Mouse (Mus musculus): ENCODE data around the gene Gigyf1. TPM values are rescaled to one million over a fixed set of nuclear protein-coding genes. Genes with fewer than 3 reads are reported as not detected.

The Gigyf1 gene
- polyA plus RNA-seq, 1 experiment from 2014 or later: 19.4 TPM

DNA sequence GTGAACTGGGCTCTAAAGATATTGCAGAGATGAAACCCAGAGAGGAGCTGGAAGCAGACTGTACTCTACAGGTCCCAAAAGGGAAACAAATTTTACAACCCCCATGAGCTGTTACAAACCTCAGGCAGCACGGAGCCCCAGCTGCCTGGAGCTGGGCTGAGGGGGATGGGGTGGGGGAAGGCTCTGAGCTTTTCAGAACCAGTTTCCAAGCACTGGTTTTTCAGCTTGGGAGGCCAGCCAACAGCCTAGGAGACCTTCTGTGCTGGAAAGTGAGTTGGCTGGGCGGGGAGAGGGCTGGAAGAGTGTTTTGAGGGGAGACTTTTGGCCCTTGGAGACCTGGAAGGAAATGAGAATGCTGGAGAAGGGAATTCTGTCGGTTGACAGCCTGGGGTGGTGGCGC lies 26.8 kb upstream of the Gigyf1 start:
- no peak overlapping the region for H3K4me2 ChIP-seq (ENCODE audit: low read length)
- no peaks in the 10 kb centered on the region for H3K36me3 ChIP-seq (ENCODE audit: control insufficient read depth, insufficient read depth, low read length)
- H3K4me3 ChIP-seq (ENCODE audit: low read depth, low read length): no peak overlapping the region
- H3K4me1 ChIP-seq (ENCODE audit: control insufficient read depth, insufficient read depth, low read length): no peaks in the 10 kb centered on the region
- no peaks in the 10 kb centered on the region for H3K9me3 ChIP-seq (replicated peaks; ENCODE audit: control insufficient read depth, low read length, poor library complexity, severe bottlenecking)
- no peak overlapping the region for H3K9ac ChIP-seq (ENCODE audit: low read depth, low read length)
- H3K27ac ChIP-seq (ENCODE audit: low read length): no peak overlapping the region
- ATAC-seq: no peak
- WGBS: 67% methylated on average over 4 of the region's 4 CpGs
- no peaks in the 10 kb centered on the region for H3K27me3 ChIP-seq (ENCODE audit: control insufficient read depth, insufficient read depth, low read depth, low read length)

DNA sequence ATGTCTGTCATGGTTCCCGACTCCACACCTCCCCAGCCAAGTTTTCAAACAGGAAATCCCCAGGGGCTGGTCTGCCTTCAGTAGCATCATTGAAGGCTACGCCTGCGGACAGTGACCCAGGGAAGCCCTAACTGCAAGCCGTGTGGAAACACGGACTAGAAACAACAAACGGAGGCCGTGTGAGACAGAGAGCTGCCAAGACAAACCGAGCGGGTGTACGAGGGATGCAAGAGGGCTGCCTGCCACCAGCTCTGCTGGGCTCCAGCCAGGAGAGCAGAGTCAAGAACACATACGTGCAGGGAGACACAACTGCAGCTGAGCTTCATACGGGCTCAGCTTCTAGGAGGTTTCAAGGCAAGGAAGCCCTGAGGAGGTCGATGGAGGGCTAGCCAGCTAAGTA lies 24.5 kb upstream of the Gigyf1 start:
- ATAC-seq: no peak

DNA sequence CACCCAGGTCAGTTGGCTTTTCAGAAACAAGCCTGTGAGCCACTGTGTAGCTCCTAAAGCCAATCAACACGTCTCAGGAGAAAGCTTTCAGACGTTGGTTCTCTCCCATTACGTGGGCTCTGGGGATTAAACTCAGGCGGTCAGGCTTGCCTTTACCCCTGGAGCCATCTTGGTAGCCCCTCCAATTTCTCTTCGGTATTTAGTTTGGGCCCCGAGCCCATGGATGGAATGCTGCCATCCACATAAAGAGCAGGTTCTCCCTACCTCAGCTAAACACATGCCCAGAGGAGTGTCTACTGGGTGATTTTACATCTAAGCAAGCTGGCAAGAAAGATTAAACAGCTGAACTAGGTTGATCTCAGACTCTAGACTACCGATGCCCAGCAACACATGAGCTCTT lies 18.2 kb upstream of the Gigyf1 start:
- Histone ChIP-seq H3K36me3 (ENCODE audit: control insufficient read depth, insufficient read depth, low read length) (no peaks in the 10 kb centered on the region), H3K27me3 (ENCODE audit: control insufficient read depth, insufficient read depth, low read depth, low read length) (no peaks in the 10 kb centered on the region), H3K4me2 (ENCODE audit: low read length) (no peak overlapping the region), H3K9me3 (replicated peaks; ENCODE audit: control insufficient read depth, low read length, poor library complexity, severe bottlenecking) (no peaks in the 10 kb centered on the region), H3K27ac (ENCODE audit: low read length) (no peak overlapping the region), H3K9ac (ENCODE audit: low read depth, low read length) (no peak overlapping the region), H3K4me3 (ENCODE audit: low read depth, low read length) (no peak overlapping the region), H3K4me1 (ENCODE audit: control insufficient read depth, insufficient read depth, low read length) (peaks cover 12% of the 10 kb centered on the region)
- no peak for ATAC-seq
- WGBS: 92% methylated on average over 7 of the region's 7 CpGs

More for the DNA sequence above, 24.5 kb upstream of the Gigyf1 start:
- Histone ChIP-seq H3K9me3 (replicated peaks; ENCODE audit: control insufficient read depth, low read length, poor library complexity, severe bottlenecking) (no peaks in the 10 kb centered on the region), H3K27me3 (ENCODE audit: control insufficient read depth, insufficient read depth, low read depth, low read length) (no peaks in the 10 kb centered on the region), H3K36me3 (ENCODE audit: control insufficient read depth, insufficient read depth, low read length) (no peaks in the 10 kb centered on the region), H3K4me2 (ENCODE audit: low read length) (no peak overlapping the region), H3K27ac (ENCODE audit: low read length) (no peak overlapping the region), H3K4me1 (ENCODE audit: control insufficient read depth, insufficient read depth, low read length) (no peaks in the 10 kb centered on the region), H3K9ac (ENCODE audit: low read depth, low read length) (no peak overlapping the region), H3K4me3 (ENCODE audit: low read depth, low read length) (no peak overlapping the region)
- 82% methylated on average over 13 of the region's 13 CpGs for WGBS

DNA sequence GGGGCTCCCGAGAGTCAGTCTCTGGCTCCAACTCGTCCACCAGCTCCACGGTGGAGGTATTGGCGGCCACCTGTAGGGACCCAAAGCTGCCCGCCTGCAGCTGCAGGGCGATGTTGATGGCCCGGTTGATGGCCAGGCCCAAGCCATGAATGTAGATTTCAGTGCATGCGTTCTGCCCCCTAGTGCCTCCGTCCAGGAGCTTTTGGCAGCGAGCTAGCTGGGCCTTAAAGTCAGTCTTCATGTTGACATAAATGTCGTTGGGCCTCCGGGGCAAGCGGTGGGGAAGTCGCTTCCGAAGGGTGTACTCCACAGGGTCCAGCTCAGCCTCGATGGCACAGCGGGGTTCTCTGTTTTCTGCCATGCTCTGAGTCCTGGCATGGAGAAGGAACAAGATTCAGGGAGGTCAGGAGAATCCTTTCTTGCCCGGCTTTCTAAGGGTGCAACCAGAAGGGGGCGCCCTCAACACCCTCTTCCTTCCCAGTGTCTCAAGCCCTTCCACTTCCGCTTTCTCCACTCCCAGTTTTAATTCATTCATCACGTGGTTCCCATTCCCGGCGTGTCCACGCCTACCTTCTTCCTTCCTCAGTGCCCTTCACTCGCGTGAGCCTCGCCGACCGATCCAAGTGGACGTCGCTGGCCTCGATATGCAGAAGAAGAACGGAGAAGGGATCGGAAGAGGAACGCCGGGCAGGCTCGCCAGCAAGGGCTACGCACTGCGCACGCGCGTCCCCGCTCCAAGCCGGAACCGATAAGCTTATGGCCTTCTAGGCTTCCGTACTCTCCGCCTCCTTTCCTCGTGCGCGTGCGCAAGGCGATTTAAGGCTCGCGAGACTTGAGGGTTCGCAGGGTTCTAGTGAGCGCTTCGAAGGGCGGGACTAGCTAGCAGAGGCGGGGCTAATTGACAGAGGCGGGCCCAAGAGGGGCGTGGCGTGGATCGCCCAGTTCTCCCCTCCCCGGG lies 16.4 kb upstream of the Gigyf1 start, which contains the start of gene Pop7:
Gene Pop7, minus strand, starts transcription at position 810 of the 958 bp plus-strand sequence.
- Histone ChIP-seq H3K36me3 (ENCODE audit: control insufficient read depth, insufficient read depth, low read length) (no peaks in the 10 kb centered on the region), H3K4me2 (ENCODE audit: low read length) (peak within 1 kb of the TSS; percentile 92), H3K9ac (ENCODE audit: low read depth, low read length) (peak within 1 kb of the TSS; percentile 76), H3K4me3 (ENCODE audit: low read depth, low read length) (peak within 1 kb of the TSS; percentile 55), H3K27ac (ENCODE audit: low read length) (peak within 1 kb of the TSS; percentile 95), H3K9me3 (replicated peaks; ENCODE audit: control insufficient read depth, low read length, poor library complexity, severe bottlenecking) (no peaks in the 10 kb centered on the region), H3K27me3 (ENCODE audit: control insufficient read depth, insufficient read depth, low read depth, low read length) (no peaks in the 10 kb centered on the region), H3K4me1 (ENCODE audit: control insufficient read depth, insufficient read depth, low read length) (peaks cover 12% of the 10 kb centered on the region)
- peak; percentile 95 for ATAC-seq
- 1% methylated on average over 64 of the region's 64 CpGs for WGBS

DNA sequence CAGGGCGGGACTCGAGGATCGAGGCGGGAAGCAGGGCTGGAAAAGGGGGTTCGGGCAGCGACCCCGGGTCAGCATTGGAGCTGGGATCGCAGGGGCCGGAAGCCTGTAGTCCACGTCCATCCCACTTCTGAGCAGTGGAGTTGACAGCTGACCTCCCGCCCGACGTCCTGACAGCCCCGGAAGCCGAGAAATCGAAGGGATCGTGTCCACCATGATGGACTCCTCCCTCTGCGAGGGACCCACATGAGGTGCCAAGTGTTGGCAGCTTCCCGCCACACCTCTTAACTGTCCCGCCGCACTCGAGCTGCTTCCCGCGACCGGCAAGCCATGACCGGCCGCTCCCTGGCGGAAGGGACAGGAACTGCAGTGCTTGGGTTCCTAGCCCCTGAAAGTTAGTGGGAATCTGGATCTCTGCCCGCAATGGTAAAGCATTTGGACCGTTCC lies 15.7 kb upstream of the Gigyf1 start:
- no peaks in the 10 kb centered on the region for H3K36me3 ChIP-seq (ENCODE audit: control insufficient read depth, insufficient read depth, low read length)
- peak overlapping the region; percentile 95 for H3K27ac ChIP-seq (ENCODE audit: low read length)
- H3K4me2 ChIP-seq (ENCODE audit: low read length): peak overlapping the region; percentile 56
- H3K9ac ChIP-seq (ENCODE audit: low read depth, low read length): peak overlapping the region; percentile 67
- 0% methylated on average over 30 of the region's 30 CpGs for WGBS
- peak; percentile 83 for ATAC-seq
- H3K4me3 ChIP-seq (ENCODE audit: low read depth, low read length): peak overlapping the region; percentile 55
- peaks cover 12% of the 10 kb centered on the region for H3K4me1 ChIP-seq (ENCODE audit: control insufficient read depth, insufficient read depth, low read length)
- no peaks in the 10 kb centered on the region for H3K27me3 ChIP-seq (ENCODE audit: control insufficient read depth, insufficient read depth, low read depth, low read length)
- no peaks in the 10 kb centered on the region for H3K9me3 ChIP-seq (replicated peaks; ENCODE audit: control insufficient read depth, low read length, poor library complexity, severe bottlenecking)

DNA sequence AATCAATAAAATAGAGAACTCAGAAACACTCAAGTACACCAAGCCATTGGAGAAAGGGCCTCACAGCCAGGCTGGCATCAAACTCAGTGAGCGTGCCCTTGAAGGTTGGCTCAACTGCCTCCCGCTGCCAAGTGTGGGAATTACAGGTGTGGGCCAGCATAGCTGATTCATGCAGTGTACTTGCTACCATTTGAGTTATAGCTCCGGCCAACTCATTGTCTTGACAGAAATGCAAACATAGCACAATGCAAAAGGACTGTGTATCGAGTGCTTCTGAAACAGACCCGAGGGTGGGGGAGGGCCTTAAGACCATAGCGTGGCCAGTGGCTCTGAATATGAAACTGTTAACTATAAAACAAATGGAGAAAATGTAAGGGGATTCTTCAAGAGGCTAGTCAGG lies 14.3 kb upstream of the Gigyf1 start:
- 81% methylated on average over 6 of the region's 6 CpGs for WGBS
- no peak overlapping the region for H3K27ac ChIP-seq (ENCODE audit: low read length)
- no peak overlapping the region for H3K4me2 ChIP-seq (ENCODE audit: low read length)
- no peaks in the 10 kb centered on the region for H3K27me3 ChIP-seq (ENCODE audit: control insufficient read depth, insufficient read depth, low read depth, low read length)
- H3K36me3 ChIP-seq (ENCODE audit: control insufficient read depth, insufficient read depth, low read length): no peaks in the 10 kb centered on the region
- H3K9ac ChIP-seq (ENCODE audit: low read depth, low read length): no peak overlapping the region
- peaks cover 12% of the 10 kb centered on the region for H3K4me1 ChIP-seq (ENCODE audit: control insufficient read depth, insufficient read depth, low read length)
- H3K4me3 ChIP-seq (ENCODE audit: low read depth, low read length): no peak overlapping the region
- no peak for ATAC-seq
- H3K9me3 ChIP-seq (replicated peaks; ENCODE audit: control insufficient read depth, low read length, poor library complexity, severe bottlenecking): no peaks in the 10 kb centered on the region

DNA sequence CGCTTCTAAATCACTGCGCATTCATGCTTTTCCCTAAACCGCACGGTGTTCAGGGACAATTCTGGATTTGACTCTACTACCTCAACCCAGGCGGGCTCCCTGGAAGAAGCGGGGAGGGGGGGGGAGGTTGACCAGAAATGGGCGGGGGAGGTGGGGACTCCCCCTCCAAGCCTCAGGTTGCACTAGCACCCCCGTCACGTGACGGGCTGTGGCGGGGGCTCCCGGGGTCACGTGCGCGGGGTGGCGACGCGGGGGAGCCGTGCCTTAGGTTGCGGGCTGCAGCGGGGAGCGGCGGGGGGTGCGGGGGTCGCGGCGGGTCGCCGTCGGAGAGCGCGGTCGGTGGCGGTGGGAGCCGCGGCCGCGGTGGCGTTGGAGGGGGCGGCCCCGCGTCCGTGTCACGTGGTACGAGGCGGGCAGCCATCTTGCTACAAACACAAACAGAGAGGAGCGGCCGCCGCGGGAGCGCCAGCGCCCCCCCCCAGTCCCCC lies 8.3 kb upstream of the Gigyf1 start:
- Histone ChIP-seq H3K9me3 (replicated peaks; ENCODE audit: control insufficient read depth, low read length, poor library complexity, severe bottlenecking) (no peaks in the 10 kb centered on the region), H3K9ac (ENCODE audit: low read depth, low read length) (peak overlapping the region; percentile 98), H3K4me2 (ENCODE audit: low read length) (peak overlapping the region; percentile 50), H3K27me3 (ENCODE audit: control insufficient read depth, insufficient read depth, low read depth, low read length) (no peaks in the 10 kb centered on the region), H3K36me3 (ENCODE audit: control insufficient read depth, insufficient read depth, low read length) (no peaks in the 10 kb centered on the region), H3K4me1 (ENCODE audit: control insufficient read depth, insufficient read depth, low read length) (peaks cover 39% of the 10 kb centered on the region), H3K4me3 (ENCODE audit: low read depth, low read length) (peak overlapping the region; percentile 92), H3K27ac (ENCODE audit: low read length) (peak overlapping the region; percentile 84)
- WGBS: 2% methylated on average over 36 of the region's 52 CpGs
- peak; percentile 67 for ATAC-seq

DNA sequence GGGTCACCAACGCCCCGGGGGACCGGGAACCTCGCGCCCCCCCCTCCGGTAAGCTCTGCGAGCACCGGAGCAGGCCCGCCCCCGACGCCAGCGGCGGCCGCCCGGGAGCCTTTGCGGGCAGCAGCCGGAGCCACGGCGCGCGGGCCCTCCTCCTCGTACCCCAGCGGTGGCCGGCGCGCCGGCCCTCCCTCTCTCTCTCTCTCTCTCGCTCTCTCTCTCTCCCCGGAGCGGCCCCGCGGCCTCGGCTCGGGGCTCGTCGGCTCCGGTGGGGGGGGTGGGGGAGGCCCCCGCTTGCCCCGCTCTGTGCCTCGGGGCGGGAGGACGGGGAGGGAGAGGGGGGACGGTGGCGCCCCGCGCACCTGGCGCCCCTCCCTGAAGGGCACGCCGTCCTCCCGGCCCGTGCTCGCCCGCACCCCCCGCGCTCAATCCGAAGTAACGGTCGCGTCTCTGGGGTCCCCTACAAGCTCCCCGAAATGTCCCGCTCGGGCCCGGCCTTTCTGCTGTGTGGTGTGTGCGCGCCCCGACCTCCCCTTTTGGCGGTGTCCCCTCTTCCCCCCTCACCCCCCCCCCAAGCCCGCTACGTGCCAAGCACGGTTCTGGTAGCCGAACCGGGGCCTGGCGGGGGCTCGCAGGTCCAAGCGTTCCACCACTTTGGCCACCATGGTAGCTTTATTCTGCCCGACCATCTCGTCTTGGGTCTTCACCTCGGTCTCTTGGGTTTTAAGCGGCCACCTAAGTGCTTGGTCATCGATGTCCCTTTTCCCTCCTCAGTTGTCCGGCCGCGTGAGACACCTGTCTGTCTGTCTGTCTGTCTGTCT lies 7.6 kb upstream of the Gigyf1 start:
- under 1% methylated on average over 22 of the region's 83 CpGs for WGBS
- peaks cover 41% of the 10 kb centered on the region for H3K4me1 ChIP-seq (ENCODE audit: control insufficient read depth, insufficient read depth, low read length)
- no peaks in the 10 kb centered on the region for H3K27me3 ChIP-seq (ENCODE audit: control insufficient read depth, insufficient read depth, low read depth, low read length)
- no peaks in the 10 kb centered on the region for H3K36me3 ChIP-seq (ENCODE audit: control insufficient read depth, insufficient read depth, low read length)
- H3K27ac ChIP-seq (ENCODE audit: low read length): peak overlapping the region; percentile 84
- no peaks in the 10 kb centered on the region for H3K9me3 ChIP-seq (replicated peaks; ENCODE audit: control insufficient read depth, low read length, poor library complexity, severe bottlenecking)
- H3K9ac ChIP-seq (ENCODE audit: low read depth, low read length): peak overlapping the region; percentile 98
- peak overlapping the region; percentile 90 for H3K4me2 ChIP-seq (ENCODE audit: low read length)
- ATAC-seq: 0 out of 2 replicates have a peak, but pooled peaks have one; percentile 23
- H3K4me3 ChIP-seq (ENCODE audit: low read depth, low read length): peak overlapping the region; percentile 92

Measured in midbrain, embryonic 16.5 days (tissue).